Mouse (Mus musculus): Measurements from ENCODE around the gene Mtrr. TPM values are rescaled to one million over a fixed set of nuclear protein-coding genes. Genes with fewer than 3 reads are reported as not detected.

The Mtrr gene
- total RNA-seq (2015) (8.2 and 13.7 TPM in 2 replicates), total RNA-seq (2017) (12.7 and 19.8 TPM in 2 replicates)

- ATAC-seq (replicated peaks; ENCODE audit: poor library complexity) = peak; percentile 91
These were observed at the start of gene Mtrr, which contains the start of gene Fastkd3 for GRCm38 (mm10) chr13:68581747-68582516. Gene Mtrr (minus strand): TSS chr13:68582149. Gene Fastkd3 (plus strand): TSS chr13:68582234.

DNA sequence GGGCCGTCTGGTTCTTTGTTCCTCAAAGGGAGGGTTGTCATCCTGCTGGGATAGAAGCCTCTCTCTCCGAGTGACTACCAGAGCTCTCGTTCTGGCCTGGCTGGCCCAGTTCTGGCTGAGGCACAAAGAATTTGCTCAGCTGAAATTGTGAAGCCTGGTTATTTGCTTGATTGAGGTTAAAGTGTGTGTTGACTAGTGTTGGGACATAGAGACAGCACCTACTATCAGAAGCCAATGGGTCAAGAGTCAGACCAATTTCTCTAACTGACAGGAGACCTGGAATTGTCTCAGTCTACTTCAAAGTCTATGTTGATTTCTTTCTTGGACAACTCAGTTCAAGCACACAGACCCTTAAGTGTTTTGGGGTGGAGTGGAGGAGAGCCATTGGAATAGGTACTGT is 45.1 kb upstream of the Mtrr start:
- ATAC-seq (replicated peaks; ENCODE audit: poor library complexity) = no peak

GRCm38 (mm10) chr13:68622792-68623191 is 40.8 kb upstream of the Mtrr start:
- ATAC-seq (replicated peaks; ENCODE audit: poor library complexity) = no peak; the same call in 1 of the 2 replicates

DNA sequence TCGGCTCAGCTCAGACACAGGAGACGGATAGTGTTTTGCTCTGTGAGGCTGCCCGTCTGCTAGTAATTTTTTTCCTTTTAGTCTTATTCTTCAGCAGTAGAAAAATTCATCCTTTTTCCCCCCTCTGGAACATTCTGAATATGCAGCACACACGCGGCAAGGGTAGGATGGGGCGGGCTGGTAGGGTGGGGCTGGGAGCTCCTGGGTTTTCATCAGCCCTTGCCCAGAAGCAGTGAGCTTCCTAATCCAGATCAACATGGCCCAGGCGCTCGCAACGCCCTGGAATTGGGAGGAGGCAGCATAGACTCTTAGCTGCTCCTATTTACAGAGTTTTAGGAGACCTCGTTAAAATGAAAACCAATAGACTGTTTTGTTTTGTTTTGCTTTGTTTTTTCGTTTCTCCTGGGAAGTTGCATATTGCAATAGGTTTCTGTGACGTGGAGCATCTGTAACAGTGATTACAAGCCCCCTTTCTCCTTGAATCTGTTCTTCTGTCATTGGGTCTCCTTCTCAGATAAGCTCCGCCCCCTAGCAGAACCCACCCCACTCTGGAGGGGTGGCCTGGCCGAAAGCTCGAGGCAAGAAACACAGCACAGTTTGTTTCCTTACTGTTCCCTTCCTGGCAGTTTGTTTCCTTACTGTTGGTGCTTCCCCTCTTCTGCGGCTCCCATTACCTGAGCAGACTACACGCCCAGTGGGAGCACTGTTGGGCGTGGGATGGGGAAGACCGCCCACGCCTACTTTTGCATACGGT is 25.9 kb upstream of the Mtrr start:
- no peak; the same call in 1 of the 2 replicates for ATAC-seq (replicated peaks; ENCODE audit: poor library complexity)

DNA sequence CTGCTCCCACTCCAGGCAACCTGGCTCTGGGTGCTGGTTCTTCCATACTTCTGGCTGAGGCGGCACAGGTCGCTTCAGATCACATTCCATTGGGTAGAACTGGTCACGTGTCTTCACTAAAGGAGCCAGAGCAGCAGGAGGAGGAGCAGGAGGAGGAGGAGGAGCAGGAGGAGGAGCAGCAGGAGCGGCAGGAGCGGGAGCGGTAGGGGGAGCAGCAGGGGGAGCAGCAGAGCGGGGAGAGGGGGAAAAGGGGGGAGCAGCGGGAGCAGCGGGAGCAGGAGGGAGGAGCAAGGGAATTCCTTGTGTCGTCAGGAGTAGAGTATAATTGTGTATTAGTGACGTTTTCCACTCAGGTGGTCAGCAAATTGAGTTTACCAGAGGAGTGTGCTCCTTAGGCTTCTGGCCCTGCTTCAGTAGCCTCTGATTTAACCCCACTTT is 23.8 kb upstream of the Mtrr start:
- ATAC-seq (replicated peaks; ENCODE audit: poor library complexity) = peak; percentile 52

DNA sequence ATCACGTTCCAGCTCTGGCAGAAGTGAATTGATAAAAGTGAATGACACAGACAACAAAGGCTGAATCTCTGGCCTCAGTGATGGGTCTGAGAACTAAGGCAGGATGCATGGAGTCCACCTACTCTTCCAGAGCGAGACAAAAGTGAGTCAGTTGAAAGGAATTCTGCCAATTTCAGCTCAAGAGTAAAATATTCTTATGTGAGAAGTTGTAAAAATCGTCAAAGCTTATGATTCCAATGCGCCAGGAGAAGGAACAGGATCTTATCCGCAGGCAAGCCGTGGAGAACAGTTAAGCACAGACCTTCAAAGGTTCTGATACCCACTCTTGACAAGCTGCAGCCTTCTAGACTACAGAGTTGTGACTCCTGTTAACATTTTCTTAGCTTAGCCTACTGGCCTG is 21.1 kb upstream of the Mtrr start:
- no peak for ATAC-seq (replicated peaks; ENCODE audit: poor library complexity)

- ATAC-seq (replicated peaks; ENCODE audit: poor library complexity) = peak; percentile 35; the same call in 1 of the 2 replicates
These were observed 19.2 kb upstream of the Mtrr start for GRCm38 (mm10) chr13:68601184-68601583.

GRCm38 (mm10) chr13:68598953-68599352 is 17.0 kb upstream of the Mtrr start:
- ATAC-seq (replicated peaks; ENCODE audit: poor library complexity) = no peak; the same call in 1 of the 2 replicates

DNA sequence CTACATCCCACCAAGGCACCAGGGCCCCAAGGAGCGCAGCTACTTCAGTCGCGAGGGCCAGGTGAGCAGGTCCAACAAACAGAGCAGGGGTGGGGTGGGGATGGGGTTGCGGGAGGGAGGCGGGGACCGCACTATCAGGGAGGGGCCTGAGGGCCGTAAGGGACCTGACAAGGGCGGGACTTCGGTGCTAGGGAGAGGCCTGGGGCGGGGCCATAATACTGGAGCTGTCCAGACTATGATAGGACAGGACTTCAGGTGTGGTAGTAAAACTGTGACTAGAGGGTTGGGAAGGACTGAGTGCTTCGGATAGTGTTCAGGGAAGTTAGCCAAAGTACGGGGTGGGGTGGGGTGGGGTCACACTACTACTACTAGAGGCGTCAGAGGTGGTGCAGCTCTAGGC is 15.7 kb upstream of the Mtrr start:
- peak; percentile 50 for ATAC-seq (replicated peaks; ENCODE audit: poor library complexity)

- no peak for ATAC-seq (replicated peaks; ENCODE audit: poor library complexity)
These were observed 15.2 kb upstream of the Mtrr start, which contains the start of gene 1700001L19Rik for GRCm38 (mm10) chr13:68597199-68597598. Gene 1700001L19Rik (plus strand): TSS chr13:68597421.

DNA sequence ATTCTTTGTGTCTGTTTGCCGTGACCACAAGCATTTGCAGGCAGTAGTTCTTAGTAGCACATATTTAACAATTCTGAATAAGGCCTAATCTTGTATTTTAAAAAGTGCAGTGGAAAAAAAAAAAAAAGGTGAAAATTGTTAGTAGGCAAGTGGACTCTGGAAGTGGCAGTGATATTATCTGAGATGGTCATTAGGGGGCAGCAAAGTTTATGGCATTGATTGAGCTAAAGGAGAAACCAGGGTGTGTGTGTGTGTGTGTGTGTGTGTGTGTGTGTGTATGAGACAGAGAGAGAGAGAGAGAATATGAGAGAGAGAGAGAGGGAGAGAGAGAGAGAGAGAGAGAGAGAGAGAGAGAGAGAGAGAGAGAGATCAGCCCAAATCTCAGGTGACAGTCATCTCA is 11.8 kb upstream of the Mtrr start:
- ATAC-seq (replicated peaks; ENCODE audit: poor library complexity) = peak; percentile 48; the same call in 1 of the 2 replicates

- ATAC-seq (replicated peaks; ENCODE audit: poor library complexity) = no peak
These were observed 6.4 kb upstream of the Mtrr start for GRCm38 (mm10) chr13:68588352-68588751.

DNA sequence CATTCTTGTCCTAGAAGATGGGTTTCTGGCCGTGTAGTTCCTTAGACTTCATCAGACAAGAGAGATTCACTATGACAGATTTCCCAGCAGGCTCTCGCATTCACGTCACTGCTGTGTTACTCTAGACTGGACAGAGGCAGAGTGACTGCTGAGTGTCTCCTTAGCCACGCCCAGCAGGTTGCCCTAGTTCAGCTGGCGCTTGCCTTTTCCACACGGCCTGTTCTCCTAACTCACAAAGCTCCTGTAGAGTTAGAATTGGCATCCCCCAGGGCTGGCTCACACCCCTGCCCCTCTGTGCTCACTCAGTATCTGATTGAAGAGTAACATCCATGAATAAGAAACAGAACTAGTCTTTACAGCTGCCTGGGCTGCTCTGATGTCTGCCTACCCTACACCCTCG is 3.5 kb upstream of the Mtrr start:
- no peak for ATAC-seq (replicated peaks; ENCODE audit: poor library complexity)

- ATAC-seq (replicated peaks; ENCODE audit: poor library complexity) = no peak
These were observed 2.0 kb upstream of the Mtrr start for GRCm38 (mm10) chr13:68583961-68584360.

GRCm38 (mm10) chr13:68582517-68582780 is 500 bp upstream of the Mtrr start:
- no peak for ATAC-seq (replicated peaks; ENCODE audit: poor library complexity)

GRCm38 (mm10) chr13:68581086-68581740 is 736 bp downstream of the Mtrr start:
- 0 out of 2 replicates have a peak, but pooled peaks have one; percentile 15 for ATAC-seq (replicated peaks; ENCODE audit: poor library complexity)

GRCm38 (mm10) chr13:68577945-68578344 is 4.0 kb downstream of the Mtrr start:
- no peak for ATAC-seq (replicated peaks; ENCODE audit: poor library complexity)

DNA sequence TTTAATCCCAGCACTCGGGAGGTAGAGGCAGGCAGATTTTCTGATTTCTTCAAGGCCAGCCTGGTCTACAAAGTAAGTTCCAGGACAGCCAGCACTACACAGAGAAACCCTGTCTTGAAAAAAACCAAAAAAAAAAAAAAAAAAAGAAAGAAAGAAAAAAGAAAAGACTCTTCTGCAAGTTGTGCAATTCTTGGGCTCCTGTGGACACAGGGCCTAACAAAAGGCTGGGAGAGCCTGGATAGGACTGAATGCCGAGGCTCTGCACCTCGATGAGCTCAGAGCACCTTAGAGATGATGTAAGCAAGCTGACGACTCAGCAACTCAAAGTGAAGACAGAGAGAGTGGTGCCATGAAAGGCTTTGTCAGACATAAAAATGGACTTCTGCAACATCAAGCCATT is 7.6 kb downstream of the Mtrr start:
- no peak for ATAC-seq (replicated peaks; ENCODE audit: poor library complexity)

- ATAC-seq (replicated peaks; ENCODE audit: poor library complexity) = no peak
These were observed 8.7 kb downstream of the Mtrr start for GRCm38 (mm10) chr13:68572966-68573913.

DNA sequence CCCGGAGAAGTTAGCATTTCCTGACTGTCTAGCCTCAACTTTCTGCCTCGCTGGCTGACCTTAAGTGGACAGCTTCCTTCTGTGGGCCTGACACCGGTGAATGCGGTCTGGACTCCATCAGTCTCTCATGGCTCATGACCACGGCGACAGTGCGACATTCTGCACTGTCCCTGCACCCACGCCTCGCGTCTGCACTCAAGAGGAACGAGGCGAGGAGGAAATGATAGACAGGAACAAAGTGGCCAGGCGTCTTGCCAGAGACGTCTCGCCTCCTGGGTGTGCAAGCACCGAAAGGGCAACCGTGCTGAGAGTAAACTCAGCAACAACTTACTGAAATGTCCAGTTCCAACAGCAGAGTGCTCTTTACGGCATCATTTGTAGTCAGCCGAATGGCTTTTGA is 9.7 kb downstream of the Mtrr start:
- no peak for ATAC-seq (replicated peaks; ENCODE audit: poor library complexity)
